Mouse (Mus musculus) skeletal muscle tissue, adult 2 months (tissue): ENCODE results near the gene Ada.
"Not testable (repeated sequence)": the region's sequence is repeated elsewhere in the genome, so short reads cannot be mapped to it uniquely, and the experiment has no call there.

ENCODE experiments used
- DNase-seq: peaks from one replicate; pipeline ENCODE4 v3.0.0-alpha.2; 2012; ENCODE audit warnings: low read depth, low spot score

Gene Ada

DNA sequence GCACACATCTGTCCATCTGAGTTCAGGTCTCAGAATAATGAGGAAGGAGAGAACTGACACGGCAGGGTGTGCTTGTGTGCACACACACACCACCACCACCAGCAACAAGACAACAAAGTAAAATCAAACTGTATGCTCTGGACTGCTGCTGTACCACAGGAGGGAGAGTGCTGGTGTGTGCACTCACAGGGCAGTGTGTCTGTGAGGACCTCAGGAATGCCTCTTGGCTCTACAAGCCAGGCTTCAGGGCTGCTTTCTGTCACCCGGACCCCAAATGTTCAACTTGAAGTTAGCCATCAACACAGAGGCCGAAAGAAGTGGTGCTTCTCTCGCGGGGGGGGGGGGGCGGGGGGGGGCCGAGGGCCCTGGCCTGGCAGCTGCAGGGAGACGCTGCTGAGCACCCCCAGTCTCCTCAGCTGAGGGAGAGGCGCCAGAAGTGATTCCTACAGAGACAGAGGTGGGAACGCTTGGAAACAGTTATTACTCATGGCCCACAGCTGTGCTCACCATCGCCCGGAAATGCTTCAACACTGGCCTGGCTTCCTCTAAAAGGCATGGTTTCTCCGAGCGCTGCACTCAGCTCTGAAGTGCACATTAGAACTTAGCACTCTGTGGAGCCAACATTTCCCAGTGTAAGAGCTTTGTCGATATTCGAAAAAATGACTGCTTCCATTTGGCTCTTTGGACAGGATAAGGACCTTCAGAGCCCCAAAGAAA is 52.1 kb downstream of the Ada start:
- DNase-seq = no peak

DNA sequence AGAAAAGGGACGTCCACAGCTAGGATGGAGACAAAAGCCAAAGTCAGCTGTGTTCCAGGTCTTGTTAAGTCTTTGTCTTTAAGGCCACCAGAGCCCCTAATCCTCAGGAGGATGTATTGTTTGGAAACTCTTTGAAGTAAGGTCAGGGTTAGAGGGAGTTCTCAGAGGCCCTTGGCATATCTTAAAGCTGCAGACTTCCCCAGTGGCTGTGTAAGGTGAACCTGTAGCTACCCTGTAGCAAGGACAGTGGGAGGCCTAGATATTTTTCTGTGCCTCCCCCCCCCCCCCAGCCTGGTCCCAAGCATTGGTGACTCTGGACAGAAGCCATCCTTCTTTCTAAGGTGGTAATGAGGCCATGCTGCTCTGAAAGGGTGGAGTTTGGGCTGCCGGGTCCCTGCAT is 53.3 kb downstream of the Ada start:
- no peak for DNase-seq

DNA sequence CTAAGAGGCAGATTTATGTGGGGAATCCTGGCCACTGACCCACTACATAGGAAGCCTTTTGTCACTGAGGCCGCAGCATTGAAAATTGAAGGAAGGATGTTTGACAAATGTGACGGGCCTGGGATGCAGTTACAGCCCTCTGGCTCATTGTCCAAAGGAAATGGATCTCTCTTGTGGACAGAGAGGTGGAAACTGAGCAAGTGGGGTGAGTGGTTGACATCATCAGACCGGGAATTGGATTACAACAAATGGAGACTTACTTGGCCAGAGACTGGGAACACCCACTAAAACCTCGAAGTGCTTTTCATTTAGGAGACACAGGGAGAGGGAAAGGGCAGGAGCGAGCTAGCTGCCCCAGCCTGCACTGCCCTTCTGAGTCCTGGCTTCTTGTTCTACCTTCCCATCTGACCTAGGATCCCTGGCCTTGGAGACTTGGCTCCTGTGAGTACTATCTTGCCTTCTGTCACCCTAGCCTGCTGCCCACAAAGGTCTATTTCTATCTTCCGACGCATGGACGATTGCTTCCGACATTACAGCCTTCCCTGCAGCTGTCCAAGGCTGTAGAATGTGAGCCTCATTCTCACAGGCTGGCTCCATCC is 56.2 kb downstream of the Ada start:
- peak; percentile 76 for DNase-seq

DNA sequence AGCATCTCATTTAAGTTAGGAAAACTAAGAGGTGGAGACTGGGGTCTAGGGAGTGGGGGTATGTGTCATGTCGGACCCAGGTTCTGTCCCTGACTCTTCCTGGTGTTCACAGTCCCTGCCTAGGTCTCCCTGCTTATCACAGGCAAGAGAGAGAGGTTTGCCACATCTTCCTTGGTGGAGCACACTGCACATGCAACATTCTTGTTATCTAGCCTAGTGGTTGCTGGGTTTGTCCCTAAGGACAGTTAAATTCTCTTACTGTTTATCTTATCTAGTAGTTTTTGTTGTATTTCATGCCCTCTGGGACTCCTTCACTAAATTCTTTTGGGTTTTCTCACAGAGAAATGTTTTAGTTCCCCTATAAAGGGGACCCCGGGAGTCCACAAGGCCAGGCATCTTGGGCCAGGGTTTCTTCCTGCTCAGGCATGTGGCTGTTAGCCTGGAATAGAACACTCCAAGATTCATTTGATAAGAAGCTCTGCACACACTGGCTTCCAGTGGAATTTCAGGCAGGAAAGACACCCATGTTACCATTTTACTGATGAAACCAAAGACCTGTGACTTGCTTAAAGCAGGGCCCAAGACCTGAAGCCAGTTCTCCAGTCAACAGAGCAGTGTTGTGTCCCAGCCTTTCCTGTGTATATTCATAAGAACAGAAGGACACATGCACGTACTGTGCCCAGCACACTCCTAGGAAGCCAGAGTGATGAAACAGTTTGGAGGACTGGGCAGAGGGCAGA is 57.0 kb downstream of the Ada start:
- DNase-seq = no peak

- DNase-seq = no peak
Observed at GRCm38 (mm10) chr2:163691846-163692605, 58.0 kb downstream of the Ada start.

DNA sequence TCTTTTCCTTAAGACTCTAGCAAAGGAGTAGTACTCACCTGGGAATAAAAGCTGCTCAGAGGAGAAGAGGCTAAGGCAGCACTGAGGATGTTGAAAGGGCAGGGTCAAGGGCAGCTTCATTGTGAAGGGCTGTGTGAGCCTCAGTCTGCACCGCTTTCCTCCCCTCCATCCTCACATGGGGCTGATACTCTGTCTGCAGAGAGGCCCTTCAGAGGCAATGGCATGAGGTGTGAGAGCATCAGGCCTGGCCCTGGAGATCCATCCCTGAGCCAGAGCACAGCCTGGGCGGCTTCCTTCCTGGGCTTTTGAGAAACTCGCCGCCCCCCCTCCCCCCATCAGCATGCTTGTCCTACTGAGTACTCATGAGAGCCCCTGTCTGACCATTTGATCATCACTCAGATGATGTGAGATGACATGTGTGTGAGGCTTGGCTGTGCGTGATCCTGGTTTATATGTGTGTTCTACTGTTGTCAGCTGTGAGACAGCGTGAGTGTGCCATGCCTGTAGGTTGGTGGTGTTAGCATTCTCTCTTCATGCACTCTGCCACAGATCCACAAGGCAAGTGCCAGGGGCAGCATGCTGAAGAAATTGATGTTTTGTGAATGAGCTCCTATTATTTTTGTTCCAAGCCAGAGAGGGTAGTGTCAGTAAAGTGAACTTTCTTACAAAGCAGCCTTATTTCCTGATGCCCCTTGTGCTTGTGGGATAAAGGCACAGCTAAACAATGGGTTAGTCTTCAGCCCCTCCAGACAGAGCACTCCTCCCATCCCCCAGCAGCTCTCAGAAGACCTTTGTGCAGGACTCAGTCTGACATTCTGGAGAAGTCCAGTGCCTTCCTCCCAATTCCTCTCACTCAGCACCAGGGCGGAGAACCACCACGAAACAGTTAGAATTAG is 59.4 kb downstream of the Ada start:
- no peak for DNase-seq

DNA sequence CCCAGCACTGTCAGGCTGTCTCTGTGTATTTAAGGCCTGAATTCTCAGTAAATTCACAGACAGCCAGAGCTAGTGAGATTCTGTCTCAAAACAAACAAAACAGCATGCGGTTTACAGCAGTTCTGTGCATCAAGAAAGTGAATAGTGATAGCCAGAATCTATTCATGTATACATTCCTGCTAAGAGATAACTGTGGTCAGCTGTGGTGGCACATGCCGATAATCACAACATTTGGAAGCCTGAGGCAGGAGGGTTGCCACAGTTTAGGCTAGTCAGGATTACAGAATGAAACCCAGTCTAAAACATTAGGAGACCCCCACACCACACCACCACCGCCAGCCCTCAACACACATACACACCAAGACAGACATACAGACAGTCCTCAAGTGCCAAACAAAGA is 60.3 kb downstream of the Ada start:
- DNase-seq = no peak

GRCm38 (mm10) chr2:163688377-163688776 is 61.7 kb downstream of the Ada start:
- not testable (repeated sequence) for DNase-seq

GRCm38 (mm10) chr2:163686886-163687285 is 63.2 kb downstream of the Ada start:
- no peak for DNase-seq

DNA sequence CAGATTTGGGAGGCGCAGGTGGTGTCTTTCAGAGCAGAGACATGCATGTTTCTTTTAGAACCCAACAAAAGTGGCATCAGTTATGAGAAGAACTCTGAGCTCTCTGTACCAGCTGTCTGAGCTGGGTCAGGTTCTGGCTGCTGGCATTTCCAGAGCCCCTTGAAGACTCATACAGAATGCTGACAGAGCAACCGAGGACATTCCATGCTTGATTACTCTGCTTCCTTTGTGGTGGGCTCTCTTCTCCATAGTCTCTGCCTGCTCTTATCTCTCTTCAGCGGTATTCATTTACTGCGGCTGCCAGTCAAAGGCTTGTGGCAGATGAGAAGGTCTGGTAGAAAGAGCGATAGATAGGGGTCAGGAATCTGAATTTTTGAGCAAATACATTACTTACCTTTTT is 63.8 kb downstream of the Ada start:
- DNase-seq = no peak

DNA sequence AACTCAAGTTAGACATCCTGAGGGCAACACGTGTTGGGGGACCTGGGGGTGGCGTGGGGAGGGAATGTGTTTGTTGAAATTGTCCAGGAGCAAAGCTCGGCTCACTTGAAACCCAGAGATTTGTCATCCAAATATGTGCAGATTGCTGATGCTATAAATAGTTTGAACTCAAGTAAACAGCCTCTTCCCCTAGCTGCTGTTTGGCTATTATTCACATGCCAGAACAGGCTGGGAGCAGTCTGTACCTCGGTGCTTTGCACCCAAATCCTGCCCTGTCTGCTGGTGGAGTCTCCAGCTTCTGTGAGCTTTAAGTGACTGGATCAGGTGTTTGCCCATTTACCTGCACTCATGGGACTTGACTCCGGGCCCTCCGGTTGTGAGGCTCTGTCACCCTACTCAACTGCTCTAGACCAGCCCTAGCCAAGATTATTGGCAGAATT is 64.3 kb downstream of the Ada start:
- DNase-seq = peak; percentile 65

- no peak for DNase-seq
Observed at GRCm38 (mm10) chr2:163685287-163685686, 64.8 kb downstream of the Ada start.

DNA sequence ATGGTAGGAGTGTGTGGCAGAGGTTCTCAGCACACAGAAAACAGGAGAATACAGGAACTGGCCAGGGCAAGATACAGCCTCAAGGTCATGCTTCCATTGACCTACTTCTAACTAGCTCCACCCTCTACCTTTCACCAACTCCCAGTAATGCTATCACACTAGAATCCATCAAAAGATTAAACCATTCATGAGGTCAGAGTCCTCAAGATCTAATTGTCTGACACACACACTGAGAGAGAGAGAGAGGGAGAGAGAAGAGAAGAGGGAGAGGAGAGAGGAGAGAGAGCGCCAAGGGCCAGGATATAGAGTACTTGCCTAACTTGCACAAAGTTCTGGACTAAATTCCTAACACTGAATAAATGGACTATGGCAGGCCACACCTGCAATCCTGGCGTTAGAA is 67.7 kb downstream of the Ada start:
- DNase-seq = no peak

- DNase-seq = no peak
Observed at GRCm38 (mm10) chr2:163676745-163677144, 73.3 kb downstream of the Ada start.
